Mouse (Mus musculus): ENCODE measurements around the gene Slc25a25. TPM values are rescaled to one million over a fixed set of nuclear protein-coding genes. Genes with fewer than 3 reads are reported as not detected.

The Slc25a25 gene
- polyA plus RNA-seq, 1 experiment: 16.6 TPM

- Histone ChIP-seq H3K27ac (ENCODE audit: insufficient read depth, low read length) (no peak overlapping the region), H3K4me1 (ENCODE audit: control insufficient read depth, insufficient read depth, low read length) (no peaks in the 10 kb centered on the region), H3K4me3 (ENCODE audit: insufficient read depth, low read length) (no peak overlapping the region)
- TF ChIP-seq POLR2A (IDR thresholded peaks at IDR 0.05; ENCODE audit: low read depth, low read length) (no peak), CTCF (IDR thresholded peaks at IDR 0.05; ENCODE audit: borderline replicate concordance, insufficient read depth, low read length) (no peak)
These were observed 71.2 kb downstream of the Slc25a25 start for GRCm38 (mm10) chr2:32380001-32380500.

GRCm38 (mm10) chr2:32376963-32377362 is 74.3 kb downstream of the Slc25a25 start:
- no peak overlapping the region for H3K4me3 ChIP-seq (ENCODE audit: insufficient read depth, low read length)
- no peaks in the 10 kb centered on the region for H3K4me1 ChIP-seq (ENCODE audit: control insufficient read depth, insufficient read depth, low read length)
- no peak overlapping the region for H3K27ac ChIP-seq (ENCODE audit: insufficient read depth, low read length)
- no peak for TF ChIP-seq CTCF (IDR thresholded peaks at IDR 0.05; ENCODE audit: borderline replicate concordance, insufficient read depth, low read length)
- no peak for TF ChIP-seq POLR2A (IDR thresholded peaks at IDR 0.05; ENCODE audit: low read depth, low read length)

DNA sequence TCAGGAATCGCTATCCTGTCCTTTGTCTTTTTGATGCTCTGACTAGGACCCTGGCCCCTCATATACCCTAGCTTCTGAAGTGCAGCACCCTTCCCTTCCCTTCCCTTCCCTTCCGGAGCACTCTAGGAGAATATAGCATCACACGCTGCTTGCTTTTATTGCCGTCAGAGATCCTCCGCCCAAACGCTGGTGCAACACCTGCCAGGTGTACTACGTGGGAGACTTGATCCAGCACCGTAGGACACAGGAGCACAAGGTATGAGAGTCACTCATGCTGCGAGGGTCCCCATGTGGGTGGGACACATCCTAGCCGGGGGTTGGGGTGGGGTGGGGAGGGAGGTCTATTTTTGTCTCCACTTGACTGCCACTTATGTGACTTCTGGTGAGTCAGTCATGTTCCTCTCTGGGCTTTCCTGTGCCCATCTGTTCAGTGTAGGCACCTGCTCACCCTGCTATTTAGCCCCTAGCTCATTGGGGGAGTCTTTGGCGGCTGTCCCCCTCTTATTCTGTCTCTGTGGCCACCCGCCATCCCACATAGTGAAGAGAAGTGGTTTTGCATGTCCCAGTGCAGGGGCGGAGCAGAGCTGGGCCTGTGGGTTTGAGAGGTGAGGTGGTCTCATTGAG is 75.8 kb downstream of the Slc25a25 start:
- Histone ChIP-seq H3K4me1 (ENCODE audit: control insufficient read depth, insufficient read depth, low read length) (no peaks in the 10 kb centered on the region), H3K4me3 (ENCODE audit: insufficient read depth, low read length) (no peak overlapping the region), H3K27ac (ENCODE audit: insufficient read depth, low read length) (no peak overlapping the region)
- no peak for TF ChIP-seq POLR2A (IDR thresholded peaks at IDR 0.05; ENCODE audit: low read depth, low read length)
- no peak for TF ChIP-seq CTCF (IDR thresholded peaks at IDR 0.05; ENCODE audit: borderline replicate concordance, insufficient read depth, low read length)

DNA sequence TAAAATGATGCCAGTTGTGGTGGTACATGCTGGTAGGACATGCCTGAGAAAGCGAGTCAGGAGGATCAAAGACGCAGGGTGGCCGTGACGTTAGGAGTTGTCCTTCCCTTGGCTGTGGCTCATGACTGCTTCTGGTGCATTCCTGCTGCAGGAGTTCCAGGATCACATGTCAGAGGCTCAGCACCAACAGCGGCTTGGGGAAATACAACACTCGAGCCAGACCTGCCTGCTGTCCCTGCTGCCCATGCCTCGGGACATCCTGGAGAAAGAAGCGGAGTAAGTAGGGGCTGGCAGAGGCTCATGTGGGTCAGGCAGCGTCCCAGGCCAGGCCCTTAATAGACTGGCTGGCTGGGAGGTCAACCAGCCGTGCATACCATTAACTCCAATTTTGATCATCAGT is 77.1 kb downstream of the Slc25a25 start:
- no peak overlapping the region for H3K4me3 ChIP-seq (ENCODE audit: insufficient read depth, low read length)
- TF ChIP-seq CTCF (IDR thresholded peaks at IDR 0.05; ENCODE audit: borderline replicate concordance, insufficient read depth, low read length) (no peak), POLR2A (IDR thresholded peaks at IDR 0.05; ENCODE audit: low read depth, low read length) (no peak)
- no peaks in the 10 kb centered on the region for H3K4me1 ChIP-seq (ENCODE audit: control insufficient read depth, insufficient read depth, low read length)
- no peak overlapping the region for H3K27ac ChIP-seq (ENCODE audit: insufficient read depth, low read length)

DNA sequence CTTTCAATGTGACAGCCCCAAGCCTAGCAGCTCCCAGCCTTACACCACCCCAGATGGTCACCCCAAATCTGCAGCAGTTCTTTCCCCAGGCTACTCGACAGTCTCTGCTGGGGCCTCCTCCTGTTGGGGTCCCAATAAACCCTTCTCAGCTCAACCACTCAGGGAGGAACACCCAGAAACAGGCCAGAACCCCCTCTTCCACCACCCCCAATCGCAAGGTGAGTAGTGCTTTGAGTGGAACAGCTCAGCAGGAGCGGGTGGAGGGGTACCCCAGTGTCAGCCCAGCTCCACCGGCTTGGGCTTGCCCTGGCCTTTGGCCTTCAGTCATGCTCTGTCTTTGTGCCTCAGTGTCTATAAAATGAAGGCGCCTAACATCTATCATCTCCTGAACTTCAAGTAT is 83.9 kb downstream of the Slc25a25 start:
- Histone ChIP-seq H3K4me1 (ENCODE audit: control insufficient read depth, insufficient read depth, low read length) (no peaks in the 10 kb centered on the region; the same call in 1 of the 2 replicates), H3K4me3 (ENCODE audit: insufficient read depth, low read length) (no peak overlapping the region), H3K27ac (ENCODE audit: insufficient read depth, low read length) (no peak overlapping the region)
- TF ChIP-seq POLR2A (IDR thresholded peaks at IDR 0.05; ENCODE audit: low read depth, low read length) (no peak), CTCF (IDR thresholded peaks at IDR 0.05; ENCODE audit: borderline replicate concordance, insufficient read depth, low read length) (no peak)

Other genes starting within 250 kb of the Slc25a25 start
- gene Pomt1, start 214.9 kb downstream of the Slc25a25 start, polyA plus RNA-seq (2011; ENCODE audit: insufficient read length, low read depth, missing spikeins): 19.3 and 22.8 TPM in 2 replicates
- gene Uck1, start 191.3 kb downstream of the Slc25a25 start, polyA plus RNA-seq (2011; ENCODE audit: insufficient read length, low read depth, missing spikeins): 20.5 and 22.1 TPM in 2 replicates
- 73.1 and 78.9 TPM in 2 replicates for gene Golga2, start 164.1 kb downstream of the Slc25a25 start, polyA plus RNA-seq (2011; ENCODE audit: insufficient read length, low read depth, missing spikeins)
- gene Swi5, start 163.4 kb downstream of the Slc25a25 start, polyA plus RNA-seq (2011; ENCODE audit: insufficient read length, low read depth, missing spikeins): 474 and 541 TPM in 2 replicates
- gene Ciz1, start 99.1 kb downstream of the Slc25a25 start, polyA plus RNA-seq (2011; ENCODE audit: insufficient read length, low read depth, missing spikeins): 41.8 and 47.6 TPM in 2 replicates
- 37.2 and 52.6 TPM in 2 replicates for gene Dnm1, start 98.1 kb downstream of the Slc25a25 start, polyA plus RNA-seq (2011; ENCODE audit: insufficient read length, low read depth, missing spikeins)
- 28.8 and 30.3 TPM in 2 replicates for gene 1110008P14Rik, start 69.5 kb downstream of the Slc25a25 start, polyA plus RNA-seq (2011; ENCODE audit: insufficient read length, low read depth, missing spikeins)
- not detected in 2 replicates for gene Lcn2, start 63.2 kb downstream of the Slc25a25 start, polyA plus RNA-seq (2011; ENCODE audit: insufficient read length, low read depth, missing spikeins)
- 14.3 and 18.0 TPM in 2 replicates for gene Ptges2, start 55.5 kb downstream of the Slc25a25 start, polyA plus RNA-seq (2011; ENCODE audit: insufficient read length, low read depth, missing spikeins)
- gene Naif1, start 988 bp downstream of the Slc25a25 start, polyA plus RNA-seq (2011; ENCODE audit: insufficient read length, low read depth, missing spikeins): 3.5 and 3.8 TPM in 2 replicates
- 5.3 and 8.9 TPM in 2 replicates for gene Fam102a, start 83.9 kb upstream of the Slc25a25 start, polyA plus RNA-seq (2011; ENCODE audit: insufficient read length, low read depth, missing spikeins)
- 70.1 and 71.9 TPM in 2 replicates for gene Dpm2, start 119.4 kb upstream of the Slc25a25 start, polyA plus RNA-seq (2011; ENCODE audit: insufficient read length, low read depth, missing spikeins)
- gene Pip5kl1, start 123.4 kb upstream of the Slc25a25 start, polyA plus RNA-seq (2011; ENCODE audit: insufficient read length, low read depth, missing spikeins): 0.67 TPM in 1 of 2 replicates, not detected in the other
- gene 9430097D07Rik, start 124.2 kb upstream of the Slc25a25 start, polyA plus RNA-seq (2011; ENCODE audit: insufficient read length, low read depth, missing spikeins): not detected in 2 replicates
- 20.4 and 21.5 TPM in 2 replicates for gene St6galnac4, start 135.7 kb upstream of the Slc25a25 start, polyA plus RNA-seq (2011; ENCODE audit: insufficient read length, low read depth, missing spikeins)
- 33.3 and 39.3 TPM in 2 replicates for gene St6galnac6, start 148.3 kb upstream of the Slc25a25 start, polyA plus RNA-seq (2011; ENCODE audit: insufficient read length, low read depth, missing spikeins)
- gene Ak1, start 170.3 kb upstream of the Slc25a25 start, polyA plus RNA-seq (2011; ENCODE audit: insufficient read length, low read depth, missing spikeins): 157 and 266 TPM in 2 replicates
- gene Eng, start 195.2 kb upstream of the Slc25a25 start, polyA plus RNA-seq (2011; ENCODE audit: insufficient read length, low read depth, missing spikeins): 15.1 and 17.1 TPM in 2 replicates

All from embryonic fibroblast, embryonic 13.5 days (primary cell).